Mouse (Mus musculus): ENCODE results near the gene Olfr15. TPM values are rescaled to one million over a fixed set of nuclear protein-coding genes. Genes with fewer than 3 reads are reported as not detected.
"Not testable (repeated sequence)": the region's sequence is repeated elsewhere in the genome, so short reads cannot be mapped to it uniquely, and the experiment has no call there.

The Olfr15 gene
- under 1 TPM in 1 of 2 experiments, not detected in 1; 0.28 TPM for polyA plus RNA-seq (2017; shearing (Covaris generic))

- ATAC-seq = no peak
Measured at GRCm38 (mm10) chr16:3830588-3831109, at the start of gene Olfr15. Olfr15 (plus strand) TSS chr16:3830878.

- ATAC-seq = no peak
Measured at GRCm38 (mm10) chr16:3781237-3781636, 49.4 kb upstream of the Olfr15 start.

GRCm38 (mm10) chr16:3788394-3788793 is 42.3 kb upstream of the Olfr15 start:
- ATAC-seq = no peak

- no peak for ATAC-seq
Measured at GRCm38 (mm10) chr16:3808176-3808575, 22.5 kb upstream of the Olfr15 start.

GRCm38 (mm10) chr16:3814667-3815066 is 16.0 kb upstream of the Olfr15 start:
- not testable (repeated sequence) for ATAC-seq

- no peak for ATAC-seq
Measured at GRCm38 (mm10) chr16:3820202-3820601, 10.5 kb upstream of the Olfr15 start.

- ATAC-seq = no peak
Measured at GRCm38 (mm10) chr16:3828021-3828420, 2.7 kb upstream of the Olfr15 start.

GRCm38 (mm10) chr16:3829727-3830126 is 951 bp upstream of the Olfr15 start:
- no peak for ATAC-seq

GRCm38 (mm10) chr16:3835461-3835860 is 4.8 kb downstream of the Olfr15 start:
- no peak for ATAC-seq

GRCm38 (mm10) chr16:3839157-3839885 is 8.6 kb downstream of the Olfr15 start:
- ATAC-seq = peak; percentile 72

GRCm38 (mm10) chr16:3842989-3843388 is 12.3 kb downstream of the Olfr15 start:
- ATAC-seq = no peak

- ATAC-seq = no peak
Measured at GRCm38 (mm10) chr16:3843796-3844195, 13.1 kb downstream of the Olfr15 start.

- ATAC-seq = peak; percentile 100
Measured at GRCm38 (mm10) chr16:3846711-3847518, 16.2 kb downstream of the Olfr15 start, which contains the start of gene Zfp174. Zfp174 (plus strand) TSS chr16:3847268.

- ATAC-seq = no peak
Measured at GRCm38 (mm10) chr16:3847871-3848270, 17.2 kb downstream of the Olfr15 start.

- ATAC-seq = no peak
Measured at GRCm38 (mm10) chr16:3848416-3848815, 17.7 kb downstream of the Olfr15 start.

- not testable (repeated sequence) for ATAC-seq
Measured at GRCm38 (mm10) chr16:3851301-3851700, 20.6 kb downstream of the Olfr15 start.

GRCm38 (mm10) chr16:3852586-3852985 is 21.9 kb downstream of the Olfr15 start:
- ATAC-seq = no peak

GRCm38 (mm10) chr16:3854437-3855182 is 23.9 kb downstream of the Olfr15 start:
- no peak for ATAC-seq

- no peak for ATAC-seq
Measured at GRCm38 (mm10) chr16:3855776-3856175, 25.1 kb downstream of the Olfr15 start.

GRCm38 (mm10) chr16:3859254-3859653 is 28.6 kb downstream of the Olfr15 start:
- no peak for ATAC-seq

- peak; percentile 5 for ATAC-seq
Measured at GRCm38 (mm10) chr16:3871815-3872214, 41.1 kb downstream of the Olfr15 start.

GRCm38 (mm10) chr16:3872216-3873047 is 41.8 kb downstream of the Olfr15 start, which contains the start of gene Naa60:
Naa60 (plus strand) TSS chr16:3872375.
- peak; percentile 96 for ATAC-seq
